Mouse (Mus musculus) lung, postnatal 36 days (tissue): ENCODE results near the gene Upk1a.

Experiments used
- DNase-seq: peaks from one replicate; pipeline ENCODE4 v3.0.0; 2022; ENCODE audit warnings: mixed read lengths

Upk1a gene

DNA sequence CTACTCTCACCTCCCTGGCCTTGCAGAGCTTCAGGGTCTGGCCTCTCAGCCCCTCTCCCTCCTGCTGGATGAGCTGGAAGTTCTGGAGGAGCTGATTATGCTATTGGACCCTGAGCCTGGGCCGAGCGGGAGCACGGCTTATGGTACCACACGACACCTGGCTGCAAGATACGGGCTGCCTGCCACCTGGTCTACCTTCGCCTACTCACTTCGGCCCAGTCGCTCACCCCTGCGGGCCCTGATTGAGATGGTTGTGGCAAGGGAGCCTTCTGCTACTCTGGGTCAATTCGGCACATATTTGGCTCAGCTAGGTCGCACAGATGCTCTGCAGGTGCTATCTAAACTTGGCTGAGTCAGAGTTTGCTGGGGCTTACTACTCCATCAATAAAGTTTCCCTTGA lies 45.1 kb downstream of the Upk1a start:
- no peak for DNase-seq

DNA sequence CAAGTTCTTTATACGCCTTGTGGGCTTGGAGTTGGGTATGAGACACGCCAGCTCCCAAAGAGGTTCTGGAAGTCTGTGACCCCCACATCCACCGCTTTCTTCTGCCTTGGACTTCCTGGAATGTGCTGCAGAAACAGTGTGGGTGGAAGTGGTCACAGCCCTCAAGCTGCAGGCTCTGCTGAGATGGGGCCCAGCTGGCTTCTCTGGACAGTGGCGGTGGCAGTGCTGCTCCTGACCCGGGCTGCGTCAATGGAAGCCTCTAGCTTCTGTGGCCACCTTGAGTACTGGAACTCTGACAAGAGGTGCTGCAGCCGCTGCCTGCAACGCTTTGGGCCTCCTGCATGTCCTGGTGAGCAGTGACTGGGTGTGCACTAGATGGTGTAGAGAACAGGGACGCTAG lies 46.6 kb downstream of the Upk1a start:
- no peak for DNase-seq

DNA sequence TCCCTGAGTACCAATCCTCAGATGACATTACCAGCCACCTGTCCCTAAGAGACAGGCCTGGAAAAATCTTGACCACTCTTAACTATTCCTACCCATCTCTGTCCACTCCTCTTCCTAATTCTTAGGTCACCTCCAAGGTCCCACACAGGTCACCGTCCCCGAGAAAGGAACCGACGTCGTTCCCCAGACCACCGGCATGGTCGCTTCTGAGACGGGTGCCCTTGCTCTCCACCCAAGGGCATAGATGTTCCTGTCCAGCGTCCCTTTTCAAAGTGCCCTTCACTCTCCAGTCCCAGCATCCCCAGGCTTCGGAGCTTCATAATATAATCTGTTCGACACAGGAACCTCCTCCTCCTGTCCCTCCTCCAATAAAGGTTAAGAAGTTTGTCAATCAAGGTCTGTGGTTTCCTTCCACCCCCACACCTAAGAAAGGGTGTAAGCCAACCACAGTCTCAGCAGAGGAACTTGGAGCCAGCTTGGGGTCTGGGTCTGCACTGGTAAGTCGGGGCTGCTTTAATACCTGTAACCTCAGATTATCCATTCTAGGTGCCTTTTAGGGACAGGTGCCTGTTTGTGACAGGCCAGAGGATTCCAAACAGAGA lies 47.6 kb downstream of the Upk1a start, which contains the start of gene Igflr1:
Gene Igflr1 (plus strand): TSS at position 458 of the 602 bp plus-strand sequence.
- no peak for DNase-seq

DNA sequence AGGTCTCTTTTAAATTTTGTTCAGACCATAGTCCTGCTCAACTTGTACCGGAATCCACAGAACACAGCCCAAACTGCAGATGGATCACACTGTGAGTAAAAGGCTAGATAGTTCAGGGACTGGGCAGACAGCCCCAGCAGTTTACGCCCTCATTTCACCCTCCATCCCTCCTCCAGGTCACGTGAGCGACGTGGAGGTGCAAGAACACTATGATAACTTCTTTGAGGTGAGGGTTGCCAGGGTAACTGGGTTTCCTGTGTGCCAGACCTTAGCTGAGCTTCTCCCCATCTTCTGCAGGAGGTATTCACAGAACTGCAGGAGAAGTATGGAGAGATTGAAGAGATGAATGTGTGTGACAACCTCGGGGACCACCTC lies 48.8 kb downstream of the Upk1a start:
- DNase-seq, result no peak

DNA sequence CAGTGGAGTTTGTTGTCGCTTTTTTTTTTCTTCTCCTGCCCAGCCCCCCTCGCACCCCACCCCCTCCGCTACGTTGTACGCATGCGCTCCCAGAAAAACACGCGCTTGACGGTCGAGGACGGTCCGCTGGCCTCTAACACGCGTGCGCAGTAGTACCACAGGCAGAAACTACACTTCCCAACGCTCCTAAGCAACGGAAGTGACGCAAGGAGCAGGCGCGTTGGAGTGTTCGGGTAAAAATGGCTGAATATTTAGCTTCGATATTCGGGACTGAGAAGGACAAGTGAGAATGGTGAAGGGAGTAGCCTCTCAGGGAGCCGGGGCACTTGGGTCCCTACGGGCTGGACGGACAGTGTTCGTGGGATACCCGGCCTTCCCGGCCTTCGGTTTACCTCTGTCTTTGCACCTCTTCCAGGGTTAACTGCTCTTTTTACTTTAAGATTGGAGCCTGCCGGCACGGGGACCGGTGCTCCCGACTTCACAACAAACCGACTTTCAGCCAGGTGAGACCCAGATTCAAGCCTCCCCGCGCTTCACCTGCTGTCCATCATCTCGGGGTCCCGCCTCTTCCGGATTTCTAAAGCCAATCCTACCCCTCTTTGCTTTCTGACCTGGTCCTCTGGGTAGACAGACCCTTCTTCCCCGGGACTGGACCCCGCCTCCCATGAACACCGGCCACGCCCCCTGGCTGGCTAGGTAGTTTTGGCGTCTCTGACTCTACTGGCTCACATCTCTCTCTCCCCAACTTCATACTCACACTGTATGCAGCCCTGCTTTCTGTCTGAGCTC lies 49.3 kb downstream of the Upk1a start, which contains the start of the genes U2af1l4, Gm49396 and Psenen:
Gene U2af1l4 (plus strand): TSS at position 185 of the 789 bp plus-strand sequence.
Gene Gm49396 (plus strand): TSS at position 228 of the 789 bp plus-strand sequence.
Gene Psenen (minus strand): TSS at position 511 of the 789 bp plus-strand sequence.
- peak; percentile 99 for DNase-seq

DNA sequence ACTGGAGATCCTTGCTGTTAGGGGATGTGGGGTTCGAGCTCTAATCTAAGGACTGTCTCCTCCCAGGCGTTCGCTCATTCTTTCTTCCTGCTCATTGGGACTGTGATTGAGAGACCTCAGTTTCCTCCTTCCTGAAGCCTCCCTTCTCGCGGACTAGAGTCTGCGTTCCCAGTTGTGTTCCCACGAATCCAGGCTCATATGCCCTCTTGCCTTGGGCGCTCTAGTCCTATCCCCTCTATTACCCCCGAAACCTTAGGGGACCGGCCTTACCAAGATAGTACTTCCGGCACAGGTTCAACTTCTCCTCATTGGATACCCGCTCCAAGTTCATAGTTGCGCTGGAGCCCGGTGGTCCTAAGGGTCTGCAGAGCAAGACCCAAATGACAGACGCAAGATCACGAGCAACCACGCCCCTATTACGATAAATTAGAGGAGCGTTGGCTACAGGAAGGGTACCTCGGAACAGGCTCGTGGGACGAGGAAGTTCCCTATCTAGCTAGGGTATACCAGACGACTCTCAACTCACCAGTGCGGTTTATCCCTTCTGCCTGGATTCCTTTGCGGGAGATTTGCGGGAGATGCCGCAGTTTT lies 50.0 kb downstream of the Upk1a start:
- DNase-seq, result no peak

DNA sequence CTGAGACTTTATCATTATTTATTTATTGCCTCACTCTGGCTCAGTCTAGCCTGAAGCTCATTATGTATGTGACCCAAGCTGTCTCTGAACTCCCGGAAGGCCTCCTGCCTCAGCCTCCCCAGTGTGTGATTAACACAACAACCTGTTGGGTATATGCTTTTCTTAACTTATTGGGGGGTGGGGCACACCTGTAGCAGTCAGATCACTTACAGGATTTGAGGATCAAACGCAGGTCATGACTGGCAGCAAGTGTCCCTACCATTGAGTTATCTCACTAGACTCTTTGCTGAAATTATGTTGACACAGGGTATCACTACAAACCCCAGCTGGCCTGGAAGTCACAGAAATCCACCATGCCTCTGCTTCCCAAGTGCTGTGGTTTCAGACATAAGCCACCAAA lies 52.4 kb downstream of the Upk1a start:
- DNase-seq, result no peak

DNA sequence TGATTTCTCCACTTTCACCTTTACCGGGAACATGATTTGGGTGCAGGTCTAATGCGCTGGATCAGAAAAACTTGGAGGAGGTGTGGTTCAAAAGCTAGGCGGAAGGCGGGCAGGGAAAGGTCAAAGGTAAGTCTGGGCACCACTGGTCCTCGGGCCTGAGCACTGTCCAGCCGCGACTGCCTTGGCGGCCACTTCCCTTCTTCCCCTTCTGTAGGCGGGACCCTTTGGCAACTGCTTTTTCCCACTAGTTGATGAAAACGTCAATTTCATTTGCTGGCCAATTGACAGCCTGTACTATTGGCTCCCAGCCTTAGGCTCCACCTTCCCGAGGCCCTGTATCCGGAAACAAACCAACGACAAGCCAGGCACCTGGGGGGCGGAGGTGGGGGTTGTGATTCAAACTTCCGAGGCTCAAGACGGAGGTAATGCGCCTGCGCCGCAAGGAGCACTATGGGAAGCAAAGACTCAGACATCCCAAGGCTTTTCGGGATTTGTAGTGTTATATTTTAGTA lies 53.1 kb downstream of the Upk1a start, which contains the start of gene Lin37:
Gene Lin37 (minus strand): TSS at position 396 of the 512 bp plus-strand sequence.
- DNase-seq, result peak; percentile 100

DNA sequence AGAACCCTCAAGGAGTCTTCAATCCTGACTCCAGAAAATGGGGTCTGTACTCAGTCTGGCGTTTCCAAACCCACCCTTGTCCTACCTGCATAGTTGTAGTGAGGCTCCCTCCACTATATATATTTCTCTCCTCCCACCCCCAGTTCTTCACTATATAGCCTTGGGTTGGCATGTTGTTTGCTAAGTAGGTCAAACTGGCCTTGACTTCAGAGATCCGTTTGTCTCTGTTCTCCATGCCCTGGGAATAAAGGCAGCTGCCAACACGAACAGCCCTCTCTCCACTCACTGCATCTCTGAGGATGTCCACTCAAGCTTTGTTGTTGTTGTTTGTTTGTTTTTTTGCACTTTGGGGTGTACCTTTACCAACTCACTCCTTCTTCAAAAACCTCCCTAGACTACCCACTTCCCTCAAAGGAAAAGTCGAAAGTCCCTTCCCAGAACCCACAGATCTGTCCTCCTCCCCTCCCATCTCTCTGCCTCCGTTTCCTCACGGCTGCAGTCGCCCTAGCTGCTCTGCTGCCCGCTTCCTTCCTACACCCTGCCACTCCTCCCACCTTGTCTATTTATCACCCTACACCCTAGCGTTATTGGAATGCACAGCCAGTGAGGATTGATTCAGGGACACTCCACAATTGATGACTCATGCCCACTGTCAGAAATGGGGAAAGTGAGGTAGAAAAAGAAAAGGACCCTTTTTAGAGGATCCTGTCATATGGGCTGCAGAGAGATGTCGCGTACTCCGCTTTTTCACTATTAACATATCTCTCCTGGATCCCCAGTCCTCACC lies 53.8 kb downstream of the Upk1a start:
- no peak for DNase-seq

DNA sequence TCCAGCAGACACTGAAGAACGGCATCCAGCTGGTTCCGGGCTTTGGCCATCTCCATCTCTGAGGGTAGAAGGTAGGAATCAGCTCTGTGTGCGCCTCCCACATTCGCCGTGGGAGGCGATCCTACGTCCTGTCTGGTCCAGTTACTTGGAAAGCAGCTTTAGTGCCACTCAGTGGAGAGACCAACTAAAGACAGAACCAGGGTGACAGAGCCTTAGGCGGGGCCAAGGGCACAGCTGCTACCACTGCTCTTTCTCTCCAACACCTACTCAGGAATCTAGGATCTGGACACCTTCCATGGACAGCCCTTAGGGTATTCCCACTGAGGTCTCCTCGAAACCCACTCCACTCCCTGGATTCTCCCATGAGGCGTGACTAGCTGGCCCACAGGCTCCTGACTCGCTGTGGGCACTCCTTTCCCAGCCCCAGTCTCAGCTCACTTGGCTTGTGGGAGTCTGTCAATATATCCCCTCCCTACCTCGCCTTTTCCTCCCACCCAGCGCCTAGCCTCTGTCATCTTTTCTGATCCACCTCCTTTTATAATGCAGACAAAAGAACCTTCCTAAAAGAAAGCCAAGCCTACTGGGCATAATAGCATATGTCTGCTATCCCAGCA lies 54.6 kb downstream of the Upk1a start:
- DNase-seq, result no peak

DNA sequence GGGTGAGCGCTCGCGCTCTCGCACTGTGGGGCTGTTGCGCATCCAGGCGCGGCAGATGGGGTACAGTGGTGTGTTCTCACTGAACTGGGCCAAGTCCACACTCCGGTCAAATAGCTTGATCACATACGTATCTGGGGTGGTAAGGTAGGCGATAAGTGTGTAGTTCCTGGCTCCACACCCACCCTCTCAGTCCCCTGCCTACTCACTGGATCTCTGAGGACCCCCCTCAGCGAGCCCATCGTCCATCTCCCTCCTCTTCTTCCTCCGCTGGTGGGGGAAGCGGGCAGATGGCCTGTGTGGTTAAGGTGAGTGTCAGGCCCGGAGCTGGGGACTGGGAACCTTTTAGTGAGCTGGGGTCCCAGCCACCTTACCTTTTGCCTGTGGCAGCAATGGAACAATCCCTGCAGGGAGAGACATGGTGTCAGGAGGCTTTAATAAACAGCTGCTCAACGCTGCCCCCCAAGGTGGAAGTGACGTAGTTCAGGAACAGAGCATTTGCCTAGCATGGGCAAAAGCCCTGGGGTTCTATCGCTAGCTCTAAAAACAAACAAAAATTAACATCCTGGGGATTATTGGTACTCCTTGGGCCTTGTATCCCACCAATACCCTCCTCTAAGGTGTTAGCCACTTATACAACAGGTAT lies 55.6 kb downstream of the Upk1a start:
- DNase-seq, result no peak

DNA sequence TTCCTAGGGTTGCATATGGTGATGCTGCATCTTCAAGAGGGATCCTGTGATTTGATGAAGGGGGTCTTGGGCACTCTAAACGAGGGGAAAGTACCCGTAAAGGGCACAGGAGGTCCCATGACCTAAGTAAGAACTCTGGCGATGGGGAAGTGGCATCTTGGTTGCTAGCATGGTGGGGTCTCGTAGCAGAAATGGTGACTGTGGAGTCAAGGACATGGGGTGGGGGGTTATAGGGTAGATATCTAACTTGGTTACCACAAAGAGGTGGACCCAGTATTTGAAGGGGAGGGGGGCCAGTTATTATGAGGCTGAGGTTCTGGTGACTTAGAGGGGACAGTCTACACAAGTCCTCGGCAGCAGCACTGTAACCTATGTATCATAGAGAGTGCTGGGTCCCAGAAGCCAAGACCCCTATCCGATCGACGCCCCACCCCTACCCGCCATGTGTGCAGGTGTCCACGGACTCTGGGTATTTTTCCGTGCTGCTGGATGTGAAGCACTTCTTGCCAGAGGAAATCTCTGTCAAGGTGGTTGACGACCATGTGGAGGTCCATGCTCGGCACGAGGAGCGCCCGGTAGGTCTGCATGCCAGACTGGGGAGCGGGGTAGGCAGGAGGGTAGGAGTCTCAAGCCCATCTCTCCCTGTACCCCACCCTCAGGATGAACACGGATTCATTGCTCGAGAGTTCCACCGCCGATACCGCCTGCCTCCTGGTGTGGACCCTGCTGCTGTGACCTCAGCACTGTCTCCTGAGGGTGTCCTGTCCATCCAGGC lies 58.6 kb downstream of the Upk1a start:
- DNase-seq, result no peak
